ENCODE assay signal across 22 mouse cellular contexts in the genomic region with DNA sequence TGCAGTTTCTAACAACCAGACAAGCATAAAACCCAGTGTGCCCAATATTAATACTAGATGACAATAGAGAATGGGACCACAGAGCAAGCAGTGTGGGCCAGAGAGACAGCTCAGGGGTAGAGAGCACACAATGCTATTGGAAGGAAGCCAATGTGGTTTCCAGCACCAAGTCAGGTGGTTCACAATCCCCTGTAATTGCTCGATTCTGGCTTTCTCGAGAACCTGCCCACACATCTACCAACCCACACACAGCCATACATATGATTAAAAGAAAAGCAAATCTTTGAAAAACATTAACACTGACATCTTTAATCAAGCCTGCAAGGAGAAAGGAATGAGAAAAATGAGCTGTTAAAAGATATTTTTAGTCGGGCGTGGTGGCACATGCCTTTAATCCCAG.
DNase-seq lines count a peak whose midpoint lies in the region; ATAC-seq lines count a peak whose summit lies in the region.
"Had no signal": no experiment of that assay in that cellular context is flagged by ENCODE, and none has a peak within 500 bp of the region (broad histone marks: within the 10 kb centered on the region; RNA-seq: fewer than 3 reads in every experiment).

No protein-coding gene starts in this region.

- no peaks in the 10 kb centered on the region for H3K36me3 ChIP-seq in embryonic facial prominence, embryonic 14.5 days (ENCODE audit: control insufficient read depth, insufficient read depth, low read length)
- H3K36me3 ChIP-seq in embryonic facial prominence, embryonic 10.5 days (replicated peaks) = no peaks in the 10 kb centered on the region
- H3K36me3 ChIP-seq: embryonic facial prominence, embryonic 13.5 days; G1E; limb, embryonic 10.5 days; neural tube, embryonic 15.5 days had no signal

- no peaks in the 10 kb centered on the region for H3K4me1 ChIP-seq in embryonic facial prominence, embryonic 14.5 days (ENCODE audit: control insufficient read depth, insufficient read depth, low read length)
- H3K4me1 ChIP-seq in embryonic facial prominence, embryonic 10.5 days = no peaks in the 10 kb centered on the region
- H3K4me1 ChIP-seq: embryonic facial prominence, embryonic 13.5 days; hindbrain, embryonic 10.5 days; limb, embryonic 10.5 days; megakaryocyte, embryonic 14.5 days; neural tube, embryonic 15.5 days had no signal

- H3K9ac ChIP-seq in embryonic facial prominence, embryonic 14.5 days (ENCODE audit: low read depth, low read length) = no peak overlapping the region
- H3K9ac ChIP-seq: embryonic facial prominence, embryonic 13.5 days; liver, postnatal 0 days; neural tube, embryonic 15.5 days had no signal

- WGBS in embryonic facial prominence, embryonic 14.5 days = 49% methylated on average over 4 of the region's 4 CpGs
- WGBS in embryonic facial prominence, embryonic 10.5 days = 89% methylated on average over 4 of the region's 4 CpGs

- ATAC-seq in embryonic facial prominence, embryonic 14.5 days (ENCODE audit: low read depth) = peak; percentile 77; the same call in 1 of the 2 replicates
- ATAC-seq: liver, postnatal 0 days; midbrain, embryonic 16.5 days had no signal

- no peak overlapping the region for H3K27ac ChIP-seq in embryonic facial prominence, embryonic 14.5 days (replicated peaks; ENCODE audit: low read depth, low read length)
- no peak overlapping the region for H3K27ac ChIP-seq in embryonic facial prominence, embryonic 10.5 days (replicated peaks)
- H3K27ac ChIP-seq: embryonic facial prominence, embryonic 13.5 days; hindbrain, embryonic 10.5 days; layer of hippocampus, adult 2 months; limb, embryonic 10.5 days; neural tube, embryonic 15.5 days had no signal

- no peak overlapping the region for H3K4me3 ChIP-seq in embryonic facial prominence, embryonic 14.5 days (ENCODE audit: low read depth, low read length)
- no peak overlapping the region for H3K4me3 ChIP-seq in embryonic facial prominence, embryonic 10.5 days
- H3K4me3 ChIP-seq: embryonic facial prominence, embryonic 13.5 days; hindbrain, embryonic 10.5 days; layer of hippocampus, adult 2 months; limb, embryonic 10.5 days; megakaryocyte, embryonic 14.5 days; neural tube, embryonic 15.5 days had no signal

- H3K4me2 ChIP-seq in embryonic facial prominence, embryonic 14.5 days (ENCODE audit: low read depth, low read length) = no peak overlapping the region
- H3K4me2 ChIP-seq: embryonic facial prominence, embryonic 13.5 days; neural tube, embryonic 15.5 days had no signal

- H3K27me3 ChIP-seq in embryonic facial prominence, embryonic 14.5 days (replicated peaks; ENCODE audit: control insufficient read depth, insufficient read depth, low read length) = no peaks in the 10 kb centered on the region
- H3K27me3 ChIP-seq in embryonic facial prominence, embryonic 10.5 days (replicated peaks; ENCODE audit: low read depth, poor library complexity, severe bottlenecking) = no peaks in the 10 kb centered on the region
- H3K27me3 ChIP-seq: embryonic facial prominence, embryonic 13.5 days; megakaryocyte, embryonic 14.5 days; neural tube, embryonic 15.5 days had no signal

- peak; percentile 51 for DNase-seq in embryonic facial prominence, embryonic 14.5 days (ENCODE audit: low spot score)
- DNase-seq in embryonic facial prominence, embryonic 10.5 days (ENCODE audit: low spot score) = no peak
- DNase-seq in layer of hippocampus, adult 18-20 months (ENCODE audit: low spot score in 2 of 2) = peak; percentile 4 to 49
- DNase-seq in layer of hippocampus, postnatal 36 days = no peak
- DNase-seq in right cerebral cortex, adult 2 months (ENCODE audit: low spot score in 2 of 2) = peak; percentile 50 to 53
- no peak for DNase-seq in right cerebral cortex, postnatal 4 days
- peak; percentile 26 for DNase-seq in telencephalon, adult 2 months (ENCODE audit: low read depth, low spot score)
- DNase-seq in adrenal gland, postnatal 4 days (ENCODE audit: low spot score in 2 of 2) = no peak
- DNase-seq: adrenal gland, postnatal 36 days; kidney, adult 18-20 months; kidney, postnatal 10 days; liver, postnatal 0 days; lung, postnatal 10 days; thymus, adult 18-20 months had no signal

- H3K9me3 ChIP-seq in embryonic facial prominence, embryonic 14.5 days (ENCODE audit: control insufficient read depth, low read length) = no peaks in the 10 kb centered on the region
- H3K9me3 ChIP-seq in embryonic facial prominence, embryonic 10.5 days = no peaks in the 10 kb centered on the region
- H3K9me3 ChIP-seq: embryonic facial prominence, embryonic 13.5 days; G1E; hindbrain, embryonic 10.5 days; limb, embryonic 10.5 days; neural tube, embryonic 15.5 days had no signal

Comparison
In these comparisons a context has a peak if more than half of its experiments do, and no peak if none do; other contexts are left out.
1. DNase-seq: peak in embryonic facial prominence, embryonic 14.5 days (single experiment), layer of hippocampus, adult 18-20 months (2 of 2), right cerebral cortex, adult 2 months (2 of 2) and telencephalon, adult 2 months (single experiment); none in embryonic facial prominence, embryonic 10.5 days (single experiment), layer of hippocampus, postnatal 36 days (0 of 2), right cerebral cortex, postnatal 4 days (single experiment) and adrenal gland, postnatal 4 days (0 of 2).